Mouse (Mus musculus) left cerebral cortex, postnatal 36 days (tissue): ENCODE measurements at regions not wholly inside any gene's neighbourhood (a gene's known extent, or its start where the extent isn't known, plus 50 kb on each side); places are given as distances from the start of the nearest gene placed in this dataset.

Experiments
- DNase-seq, 2 experiments: peaks; one replicate each; pipeline ENCODE4 v3.0.0; 2021 to 2022; ENCODE audit warnings: low spot score in 2 of 2, mixed read lengths in 1 of 2
- intact Hi-C: fragments of 180-260 bp; cut with DNase I; formaldehyde crosslinking; loops from one replicate; pipeline ENCODE4 v1.15.1; 2025

DNA sequence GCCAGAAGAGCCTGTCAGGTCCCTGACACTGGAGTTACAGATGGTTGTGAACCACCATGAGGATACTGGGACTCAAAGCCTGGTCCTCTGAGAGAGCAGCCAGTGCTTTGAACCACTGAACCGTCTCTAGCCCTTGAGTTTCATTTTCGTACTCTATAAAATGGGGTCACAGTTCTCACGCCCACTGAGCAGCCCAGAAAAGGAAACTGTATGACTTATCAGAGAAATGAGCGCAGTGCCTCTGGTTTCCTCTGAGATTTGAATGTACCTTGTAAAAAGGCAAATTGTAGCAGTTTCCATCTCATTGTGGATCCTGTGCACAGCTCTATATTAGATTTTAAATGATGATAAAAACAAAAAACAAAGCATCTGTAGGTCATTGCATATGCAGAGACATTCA lies 108.9 kb upstream of the Spata13 start:
- intact Hi-C loops: loop anchor here (1.0 to 2.0 kb wide), 2 partner anchors 164 to 169 kb away; no protein-coding TSS in a partner anchor
- DNase-seq: no peak

DNA sequence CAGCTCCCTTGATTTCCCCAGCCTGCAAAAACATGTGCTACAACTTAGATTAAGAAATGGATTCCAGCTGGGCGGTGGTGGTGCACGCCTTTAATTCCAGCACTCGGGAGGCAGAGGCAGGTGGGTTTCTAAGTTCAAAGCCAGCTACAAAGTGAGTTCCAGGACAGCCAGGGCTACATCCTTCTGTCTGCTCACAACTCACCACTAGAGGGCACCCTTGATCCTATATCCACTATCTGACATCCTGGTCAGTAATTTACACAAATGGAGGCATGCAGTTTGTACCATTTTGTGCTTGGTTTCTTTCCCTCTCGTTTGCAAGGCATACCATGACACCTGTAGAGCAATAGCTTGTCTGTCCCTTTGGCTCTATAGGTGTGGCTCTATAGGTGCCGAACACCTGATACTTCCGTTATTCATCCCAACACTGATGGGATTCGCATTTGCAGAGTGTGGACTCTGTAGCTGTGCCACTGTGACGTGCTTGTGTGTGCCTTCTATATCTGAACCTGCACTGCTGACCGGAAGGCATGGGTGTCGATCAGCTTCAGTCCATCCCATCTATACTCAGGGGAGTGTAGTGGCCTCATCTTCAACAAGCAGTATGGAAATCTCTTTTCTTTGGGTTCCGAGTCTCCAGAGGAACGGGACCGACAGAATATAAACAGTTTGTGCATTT lies 108.4 kb upstream of the Spata13 start:
- DNase-seq: peak; percentile 38 to 56
- intact Hi-C loops: loop anchor here (1.0 to 2.0 kb wide), 2 partner anchors 163 to 169 kb away; no protein-coding TSS in a partner anchor

DNA sequence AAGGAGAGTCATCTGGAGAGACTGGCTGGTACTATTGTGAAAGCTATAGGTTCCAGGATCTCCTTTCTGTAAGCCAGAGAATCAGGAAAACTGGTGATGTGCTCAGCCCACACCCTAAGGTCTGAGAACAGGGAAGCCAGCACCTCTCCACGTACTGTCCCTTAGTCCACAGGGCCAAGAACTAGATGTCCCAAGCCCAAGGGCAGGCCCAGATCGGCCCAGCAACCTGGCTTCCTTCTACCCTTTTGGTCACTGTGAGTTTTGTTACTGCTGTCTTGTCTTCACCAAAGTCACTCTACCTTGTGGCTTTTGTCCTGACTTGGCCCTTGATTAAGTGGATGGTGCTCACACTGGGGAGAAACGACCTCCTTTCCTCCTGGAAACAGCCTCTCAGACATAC lies 107.8 kb upstream of the Spata13 start:
- no peak for DNase-seq
- intact Hi-C loops: loop anchor here (1.0 to 2.0 kb wide), 2 partner anchors 163 to 168 kb away; no protein-coding TSS in a partner anchor

DNA sequence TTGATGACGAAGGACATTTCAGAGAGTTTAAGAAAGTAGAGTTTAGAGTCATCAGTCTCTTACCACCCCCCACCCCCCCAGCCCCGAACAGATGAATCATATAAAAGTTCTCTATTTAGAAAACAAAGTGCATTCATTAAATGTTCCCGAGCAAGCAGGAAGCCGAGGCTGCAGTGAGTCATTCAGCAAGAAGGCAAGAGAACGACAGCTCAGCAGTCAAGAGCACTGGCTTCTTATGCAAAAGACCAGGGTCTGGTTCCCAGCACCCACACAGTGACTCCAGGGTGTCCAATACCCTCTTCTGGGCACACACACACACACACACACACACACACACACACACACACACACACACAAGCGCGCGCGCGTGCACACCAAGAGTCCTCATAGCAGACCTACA lies 107.0 kb upstream of the Spata13 start:
- intact Hi-C loops: no loop called here
- no peak for DNase-seq

GRCm38 (mm10) chr14:60527951-60528350 lies 105.8 kb upstream of the Spata13 start:
- intact Hi-C loops: no loop called here
- no peak for DNase-seq

- no peak for DNase-seq
- intact Hi-C loops: no loop called here
Measured at GRCm38 (mm10) chr14:60528520-60528919, 105.3 kb upstream of the Spata13 start.

DNA sequence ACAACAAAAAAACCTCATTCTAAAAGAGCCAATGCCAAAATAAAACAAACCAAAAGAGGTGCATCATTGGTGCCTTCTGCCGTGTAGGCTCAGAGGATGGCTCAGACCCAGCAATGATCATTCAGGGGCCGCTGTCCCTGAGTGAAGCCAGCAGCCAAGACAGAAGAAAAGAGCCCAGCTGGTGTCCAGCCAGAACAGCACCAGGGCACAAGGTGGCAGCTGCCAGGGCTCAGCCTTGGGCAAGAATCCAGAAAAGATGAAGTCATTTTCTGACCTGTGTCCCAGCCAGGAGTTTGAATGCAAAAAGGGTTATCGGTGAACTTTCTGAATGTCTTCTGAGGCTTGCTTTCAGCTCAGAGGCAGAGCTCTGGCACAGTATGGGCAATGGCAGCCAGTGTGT lies 104.8 kb upstream of the Spata13 start:
- intact Hi-C loops: no loop called here

GRCm38 (mm10) chr14:60529646-60530347 lies 104.0 kb upstream of the Spata13 start:
- intact Hi-C loops: no loop called here
- no peak for DNase-seq

More for the DNA sequence above, 104.8 kb upstream of the Spata13 start:
- peak in 1 of 2 experiments; percentile 19 for DNase-seq

DNA sequence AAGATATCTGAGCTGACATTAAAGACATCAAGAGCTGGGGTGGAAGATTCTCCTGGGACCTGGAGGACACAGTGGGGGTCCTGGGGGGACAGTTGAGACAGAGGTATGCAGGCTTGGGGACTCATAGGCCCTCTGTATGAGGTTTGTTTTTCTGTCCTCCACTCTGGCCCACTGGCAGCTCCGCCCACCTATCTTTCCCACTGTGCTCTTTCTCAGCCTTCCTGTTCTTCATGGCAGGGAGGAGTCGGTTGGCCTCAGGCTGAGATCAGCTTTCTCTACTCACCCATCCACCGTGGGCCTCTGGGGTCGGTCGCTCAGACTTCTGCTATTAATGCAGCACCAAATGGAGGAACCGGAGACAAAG lies 103.5 kb upstream of the Spata13 start:
- intact Hi-C loops: no loop called here
- no peak for DNase-seq

- DNase-seq: no peak
- intact Hi-C loops: no loop called here
Measured at GRCm38 (mm10) chr14:60530973-60531372, 102.8 kb upstream of the Spata13 start.

GRCm38 (mm10) chr14:60531766-60532165 lies 102.0 kb upstream of the Spata13 start:
- intact Hi-C loops: no loop called here
- no peak for DNase-seq

GRCm38 (mm10) chr14:60533452-60534224 lies 100.2 kb upstream of the Spata13 start:
- intact Hi-C loops: no loop called here
- DNase-seq: no peak

GRCm38 (mm10) chr14:60539040-60539439 lies 94.8 kb upstream of the Spata13 start:
- intact Hi-C loops: no loop called here
- no peak for DNase-seq

DNA sequence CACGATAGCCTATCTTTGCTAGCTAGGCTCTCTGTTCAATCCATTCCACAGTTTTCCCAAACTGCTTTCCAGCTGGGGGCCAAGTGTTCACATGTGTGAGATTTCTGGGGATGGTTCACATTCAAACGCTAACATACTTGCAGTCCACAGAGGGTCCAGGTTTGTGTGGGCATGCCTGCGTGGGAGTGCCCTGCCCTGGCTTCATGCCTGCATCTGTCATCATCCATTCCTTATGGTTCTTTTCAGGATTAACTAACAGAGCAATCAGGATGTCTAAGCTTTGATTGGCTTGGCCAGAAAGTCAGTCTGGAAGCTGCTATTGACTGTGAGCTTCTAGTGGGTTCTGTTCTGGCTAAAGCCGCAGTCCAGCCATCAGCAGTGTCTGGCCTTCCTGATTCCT lies 93.7 kb upstream of the Spata13 start:
- intact Hi-C loops: no loop called here
- no peak for DNase-seq

DNA sequence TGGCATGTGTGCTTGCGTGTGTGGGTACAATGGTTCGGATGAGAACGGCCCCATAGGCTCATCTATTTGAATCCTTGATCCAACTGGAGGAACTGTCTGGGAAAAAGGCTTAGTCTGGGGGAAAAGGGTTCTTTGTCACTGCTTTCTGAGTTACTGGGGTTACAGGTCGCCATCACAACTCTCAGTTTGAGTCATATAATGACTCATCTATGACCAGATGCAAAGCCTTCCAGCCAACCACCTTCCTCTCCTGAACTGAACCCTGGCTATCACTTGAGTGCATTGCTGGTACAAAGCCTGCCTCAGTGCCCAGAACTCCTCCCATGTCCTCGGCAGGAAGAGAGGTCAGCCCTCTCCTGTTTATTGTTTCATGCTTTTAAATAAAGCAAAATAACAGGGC lies 92.2 kb upstream of the Spata13 start:
- intact Hi-C loops: no loop called here
- DNase-seq: no peak

DNA sequence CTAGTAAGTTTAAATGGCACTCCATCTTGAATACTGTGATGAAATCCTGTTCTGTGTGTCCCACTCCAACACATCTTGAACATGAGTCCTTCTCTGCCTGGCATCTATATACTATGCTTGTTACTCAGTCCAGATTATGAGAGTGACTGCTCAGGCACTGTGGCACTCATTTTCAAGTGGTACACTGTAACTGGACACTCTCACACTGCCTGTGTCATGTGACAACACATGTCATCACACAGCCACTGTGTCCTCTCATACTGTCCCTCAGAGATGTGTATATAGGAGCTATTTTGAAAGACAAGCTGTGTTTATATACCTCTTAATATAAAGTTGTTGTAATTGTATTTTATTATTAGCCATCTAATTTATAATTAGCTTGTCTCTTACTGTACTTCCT lies 89.0 kb upstream of the Spata13 start:
- DNase-seq: no peak
- intact Hi-C loops: no loop called here

DNA sequence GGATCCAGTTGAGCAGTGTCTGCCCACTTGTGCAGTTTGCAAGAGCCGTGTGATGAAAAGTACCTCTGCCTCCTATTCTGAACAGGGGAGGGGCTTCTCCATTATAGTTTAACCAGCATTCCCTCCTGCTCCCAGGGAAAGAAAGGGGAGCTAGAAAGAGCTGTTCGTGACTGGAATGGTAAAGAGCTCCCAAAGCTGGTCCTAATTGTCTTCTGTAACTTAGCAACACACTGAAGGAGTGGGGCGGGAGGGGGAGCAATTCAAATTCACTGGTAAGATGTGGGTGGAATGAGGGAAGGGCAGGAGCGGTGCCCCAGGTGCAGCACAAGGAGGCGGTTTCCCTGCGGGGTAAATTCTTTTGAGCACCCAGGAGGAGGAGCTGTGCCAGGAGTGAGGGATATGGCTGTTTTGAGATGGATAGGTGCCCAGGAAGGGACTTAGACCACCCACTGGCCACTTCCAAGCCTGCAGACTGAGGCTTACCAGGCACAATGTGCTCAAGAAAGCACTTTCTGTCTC lies 79.5 kb upstream of the Spata13 start:
- peak; percentile 76 for DNase-seq
- intact Hi-C loops: no loop called here

DNA sequence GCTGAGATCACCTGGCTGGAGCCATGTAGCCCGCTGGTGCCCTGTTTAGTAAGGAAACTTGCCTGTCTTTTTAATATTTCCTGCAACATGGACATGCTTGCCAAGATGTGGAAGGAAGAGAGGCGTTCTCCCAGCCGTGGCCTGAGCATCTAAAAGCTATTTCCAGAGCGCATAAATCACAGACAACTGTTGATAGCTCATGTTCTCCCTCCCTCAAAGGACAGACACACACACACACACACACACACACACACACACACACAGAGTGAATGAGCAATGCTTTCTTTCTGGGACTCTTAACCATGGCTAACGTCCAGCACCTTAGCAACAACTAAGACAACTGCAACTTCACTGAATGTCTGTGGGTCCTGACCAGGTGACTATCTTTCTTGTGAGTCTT lies 77.3 kb upstream of the Spata13 start:
- intact Hi-C loops: no loop called here
- no peak for DNase-seq

GRCm38 (mm10) chr14:60557020-60557419 lies 76.8 kb upstream of the Spata13 start:
- no peak for DNase-seq
- intact Hi-C loops: no loop called here

DNA sequence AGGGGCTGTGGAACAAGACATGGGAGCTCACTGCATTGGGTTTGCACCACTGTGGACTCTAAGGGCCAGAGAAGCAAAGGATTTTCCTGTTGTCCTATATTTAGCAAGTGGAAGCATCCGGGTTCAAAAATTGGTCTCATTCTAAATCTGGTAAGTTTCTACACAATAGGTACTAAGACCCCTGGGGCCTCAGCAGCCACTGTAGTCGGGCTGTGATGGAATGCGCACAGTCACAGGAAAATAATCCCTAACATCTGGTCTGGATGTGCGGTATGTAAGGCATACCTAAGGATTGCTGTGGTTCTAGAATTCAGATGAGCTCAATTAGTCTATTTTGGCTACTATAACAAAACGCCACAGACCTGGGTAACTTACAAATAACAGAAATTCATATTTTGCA lies 74.4 kb upstream of the Spata13 start:
- intact Hi-C loops: no loop called here

More for the DNA sequence above, 74.4 kb upstream of the Spata13 start:
- no peak for DNase-seq
